Mouse (Mus musculus) layer of hippocampus, postnatal 14 days (tissue): ENCODE measurements around the gene Ints11. TPM values are rescaled to one million over a fixed set of nuclear protein-coding genes. Genes with fewer than 3 reads are reported as not detected.

Source experiments
- DNase-seq, 2 experiments: peaks; one replicate each; pipeline ENCODE4 v3.0.0; 2021 to 2022; ENCODE audit warnings: low spot score in 2 of 2, mixed read lengths in 1 of 2
- total RNA-seq, 2 experiments: library from RNA; stranded (reverse); gene quantifications; 2 replicates each; pipeline ENCODE4 v1.2.3; 2021

The Ints11 gene
- total RNA-seq, 2 experiments from 2014 or later: 29.4 to 33.0 TPM

- no peak for DNase-seq
Observed at GRCm38 (mm10) chr4:155847591-155848352, 21.6 kb upstream of the Ints11 start.

- no peak for DNase-seq
Observed at GRCm38 (mm10) chr4:155848434-155849095, 20.8 kb upstream of the Ints11 start.

DNA sequence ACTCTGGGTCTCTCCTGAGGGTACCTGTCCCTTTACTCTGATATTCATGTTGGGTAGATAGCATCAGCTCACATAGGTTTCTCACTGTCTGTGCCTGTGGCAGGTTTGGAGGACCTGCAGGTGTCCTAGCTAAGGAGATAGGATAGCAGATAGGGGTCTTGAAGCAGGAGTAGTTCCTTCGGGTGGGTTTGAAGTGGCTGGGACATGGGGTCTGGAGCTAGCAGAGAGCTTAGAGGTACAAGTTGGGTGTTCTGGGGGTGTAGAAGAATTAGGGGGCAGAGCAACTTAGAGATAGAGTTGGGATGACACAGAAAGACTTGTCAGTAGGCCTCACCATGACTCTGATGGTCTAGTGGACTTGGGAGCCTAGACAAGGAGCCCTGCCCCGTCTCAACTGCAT is 20.0 kb upstream of the Ints11 start:
- no peak for DNase-seq

DNA sequence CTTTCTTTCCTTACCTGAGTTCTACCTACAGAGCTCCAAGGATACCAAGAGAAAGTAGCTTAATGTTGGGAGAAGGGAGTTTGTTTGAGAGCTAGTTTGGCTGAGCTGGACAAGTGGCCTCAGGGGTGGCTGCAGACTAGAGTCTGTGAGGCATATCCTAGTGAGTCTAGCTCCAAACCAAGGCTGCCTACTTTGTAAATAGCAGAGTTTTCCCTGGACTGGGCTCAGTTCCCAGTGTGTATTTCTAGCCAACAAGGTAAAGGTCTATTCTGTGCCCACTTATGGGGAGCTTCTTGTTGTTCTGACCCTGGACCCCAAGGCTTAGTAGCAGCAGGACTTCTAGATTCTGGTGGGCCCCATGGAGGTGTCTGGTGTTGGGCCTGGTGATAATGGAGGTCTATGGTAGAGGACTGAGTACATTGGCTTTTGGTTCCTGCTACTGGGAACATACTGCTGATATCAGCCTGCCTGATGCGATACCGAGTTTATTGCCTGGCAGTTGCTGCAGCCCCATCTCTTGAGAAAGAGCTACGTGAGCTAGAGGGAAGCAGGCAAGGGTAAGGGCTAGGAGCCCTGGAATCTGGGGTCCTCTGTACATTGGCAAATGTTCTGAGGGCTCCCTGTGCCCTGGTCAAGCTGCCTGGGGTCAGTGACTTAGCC is 19.4 kb upstream of the Ints11 start:
- no peak for DNase-seq

GRCm38 (mm10) chr4:155851368-155851767 is 18.0 kb upstream of the Ints11 start:
- DNase-seq: no peak

DNA sequence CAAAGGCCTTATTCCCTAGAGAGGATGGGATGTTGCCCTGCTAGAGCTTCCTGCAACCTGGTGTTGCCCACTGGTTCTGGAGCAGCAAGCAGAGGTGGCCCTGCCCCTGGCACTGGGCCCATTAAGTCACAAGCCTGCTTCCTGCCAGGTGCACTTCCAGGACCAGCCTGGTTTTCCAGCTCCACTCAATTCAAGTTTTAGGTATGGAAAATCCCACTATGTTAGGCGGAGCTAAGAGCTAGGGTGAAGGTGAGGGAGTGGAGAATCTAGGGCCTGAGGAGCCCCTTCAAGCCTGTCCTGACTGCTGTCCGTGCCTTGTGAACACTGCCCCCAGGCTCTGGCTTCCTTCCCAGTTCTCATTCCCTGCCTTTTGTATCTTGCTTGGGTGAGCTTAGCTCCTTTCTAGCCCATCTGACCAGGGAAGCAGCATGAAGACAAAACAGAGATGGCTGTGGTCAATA is 17.4 kb upstream of the Ints11 start:
- no peak for DNase-seq

- DNase-seq: no peak
Observed at GRCm38 (mm10) chr4:155853421-155853820, 15.9 kb upstream of the Ints11 start.

GRCm38 (mm10) chr4:155854991-155855390 is 14.4 kb upstream of the Ints11 start:
- no peak for DNase-seq

- no peak for DNase-seq
Observed at GRCm38 (mm10) chr4:155856071-155856470, 13.3 kb upstream of the Ints11 start.

DNA sequence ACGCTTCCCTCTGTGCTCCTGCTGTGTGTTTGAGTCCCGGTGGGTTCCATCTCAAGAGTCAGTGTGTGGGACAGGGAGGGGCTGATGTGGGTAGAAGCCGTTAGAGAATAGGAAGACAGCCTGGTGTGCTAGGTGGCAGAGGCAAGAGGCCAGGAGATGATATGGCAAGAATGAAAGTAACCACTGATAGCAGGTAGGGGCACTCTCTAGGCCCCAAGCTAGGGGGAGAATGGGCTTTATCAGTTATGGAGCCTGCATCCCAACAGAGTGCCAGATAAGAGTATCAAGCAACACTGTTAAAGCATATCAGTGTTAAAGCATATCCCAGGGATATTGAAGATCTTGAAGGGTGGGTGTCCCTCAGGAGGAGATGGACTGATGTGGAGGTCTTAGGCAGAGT is 12.5 kb upstream of the Ints11 start:
- no peak for DNase-seq

- no peak for DNase-seq
Observed at GRCm38 (mm10) chr4:155859318-155859717, 10.0 kb upstream of the Ints11 start.

DNA sequence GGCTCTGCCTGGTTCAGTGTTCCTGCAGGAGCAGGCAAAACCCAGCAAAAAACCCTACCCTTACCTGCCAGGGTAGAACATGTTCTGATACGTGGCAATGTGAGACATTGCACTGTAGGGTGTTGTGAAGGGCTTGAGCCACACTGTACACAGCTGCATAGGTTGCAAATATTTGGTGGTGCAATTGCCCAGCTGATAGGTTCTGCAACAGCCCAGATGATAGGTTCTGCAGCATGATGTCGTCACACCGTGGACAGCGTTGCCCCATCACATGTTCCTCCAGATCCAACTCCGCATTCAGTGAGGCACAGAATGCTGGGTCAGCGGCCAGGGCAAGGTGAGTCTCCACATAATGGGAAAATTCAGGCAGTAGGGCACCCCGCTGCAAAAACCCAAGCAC is 7.6 kb upstream of the Ints11 start:
- DNase-seq: no peak

- DNase-seq: no peak
Observed at GRCm38 (mm10) chr4:155863001-155863400, 6.3 kb upstream of the Ints11 start, which contains the start of gene Tas1r3. TSS of gene Tas1r3 (minus strand) at chr4:155863362.

DNA sequence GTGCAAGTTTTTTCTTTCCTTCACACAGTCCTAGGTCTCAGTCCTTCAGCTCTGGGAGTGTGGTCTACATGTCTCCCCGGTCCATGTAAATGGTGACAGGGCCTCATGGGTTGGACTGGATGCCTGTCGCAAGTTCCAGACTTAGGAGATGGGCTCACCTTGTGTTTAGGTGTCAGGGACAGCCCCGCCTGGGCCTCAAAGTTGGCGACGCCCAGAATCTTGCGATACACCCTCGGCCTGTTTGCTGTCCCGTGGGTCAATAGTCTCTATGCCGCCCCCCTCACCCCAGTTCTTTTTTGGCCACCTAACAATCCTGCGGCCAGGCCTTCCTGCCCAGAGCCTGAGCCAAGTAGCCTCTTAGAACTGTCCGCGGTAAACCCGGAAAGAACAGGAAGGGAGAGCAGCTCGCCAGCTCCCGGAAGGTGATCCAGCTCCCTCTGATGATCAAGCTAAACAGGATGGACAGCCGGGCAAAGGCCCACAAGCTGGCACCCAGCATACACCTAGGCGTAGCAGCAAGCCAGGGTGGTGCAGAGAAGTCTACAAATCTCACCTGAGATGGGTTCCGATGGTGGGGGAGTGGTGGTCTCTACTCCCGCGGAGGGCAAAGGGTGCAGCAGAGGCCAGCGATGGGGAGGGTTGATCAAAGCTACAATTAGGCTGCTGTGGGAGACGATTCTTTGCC is 590 bp upstream of the Ints11 start:
- no peak for DNase-seq

DNA sequence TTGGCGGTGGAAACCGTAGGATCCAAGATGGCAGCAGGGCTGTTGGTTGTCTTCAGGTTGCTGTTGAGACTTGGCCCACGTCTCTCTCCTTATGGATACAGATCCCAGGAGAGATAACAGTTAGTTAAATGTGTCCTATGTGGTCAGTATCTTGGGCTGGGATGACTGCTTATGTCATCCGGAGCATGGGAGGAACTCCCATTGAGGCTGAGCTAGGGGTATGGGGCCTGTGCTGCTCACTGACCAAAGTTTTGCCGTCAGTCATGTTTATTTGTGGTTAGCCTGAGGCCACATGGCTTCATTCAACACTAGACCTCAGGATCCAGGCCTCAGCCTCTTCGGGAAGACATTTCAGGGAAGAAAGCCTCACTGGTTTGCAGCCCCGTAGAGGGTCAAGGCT is 2.1 kb downstream of the Ints11 start:
- DNase-seq: no peak

- DNase-seq: no peak
Observed at GRCm38 (mm10) chr4:155883587-155883986, 14.2 kb downstream of the Ints11 start.

DNA sequence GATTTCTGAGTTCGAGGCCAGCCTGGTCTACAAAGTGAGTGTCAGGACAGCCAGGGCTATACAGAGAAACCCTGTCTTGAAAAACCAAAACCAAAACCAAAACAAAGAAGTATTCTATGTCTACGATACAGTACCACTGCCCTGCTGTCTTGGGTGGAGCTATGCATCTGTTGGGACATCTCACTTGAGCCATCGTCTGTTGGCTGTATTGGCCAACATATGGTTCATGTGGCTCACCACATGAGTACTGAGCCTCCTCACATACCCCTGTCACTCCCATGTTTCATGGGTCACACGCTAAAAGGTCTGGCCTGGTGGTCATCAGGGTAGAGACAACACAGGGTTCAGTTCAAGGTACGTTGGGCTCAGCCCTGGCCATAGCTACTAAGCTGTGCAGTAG is 17.0 kb downstream of the Ints11 start:
- DNase-seq: no peak

DNA sequence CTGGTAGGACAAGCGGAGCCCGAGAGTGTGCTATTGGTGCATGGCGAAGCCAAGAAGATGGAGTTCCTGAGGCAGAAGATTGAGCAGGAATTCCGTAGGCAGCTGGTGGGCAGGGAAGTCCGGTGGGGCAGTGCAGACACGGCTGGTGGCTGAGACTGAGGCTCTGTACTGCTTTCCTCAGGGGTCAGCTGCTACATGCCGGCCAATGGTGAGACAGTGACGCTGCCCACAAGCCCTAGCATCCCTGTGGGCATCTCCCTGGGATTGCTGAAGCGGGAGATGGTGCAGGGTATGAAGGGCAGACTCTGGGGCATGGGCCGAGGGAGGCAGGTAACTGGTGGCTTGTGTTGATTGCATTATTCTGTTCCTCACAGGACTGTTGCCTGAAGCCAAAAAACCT is 18.3 kb downstream of the Ints11 start:
- no peak for DNase-seq

DNA sequence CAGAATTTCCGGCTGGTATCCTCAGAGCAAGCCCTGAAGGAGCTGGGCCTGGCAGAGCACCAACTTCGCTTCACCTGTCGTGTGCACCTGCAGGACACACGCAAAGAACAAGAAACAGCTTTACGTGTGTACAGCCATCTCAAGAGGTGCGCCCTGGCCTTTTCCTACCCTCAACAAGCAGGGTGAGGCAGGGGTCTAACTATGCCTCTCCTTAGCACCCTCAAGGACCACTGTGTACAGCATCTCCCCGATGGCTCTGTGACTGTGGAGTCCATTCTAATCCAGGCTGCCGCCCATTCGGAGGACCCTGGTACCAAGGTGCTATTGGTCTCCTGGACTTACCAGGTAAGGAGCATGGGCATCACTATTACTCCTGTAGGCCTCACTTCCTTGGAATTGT is 18.8 kb downstream of the Ints11 start:
- DNase-seq: no peak

GRCm38 (mm10) chr4:155889316-155889715 is 20.0 kb downstream of the Ints11 start:
- no peak for DNase-seq

DNA sequence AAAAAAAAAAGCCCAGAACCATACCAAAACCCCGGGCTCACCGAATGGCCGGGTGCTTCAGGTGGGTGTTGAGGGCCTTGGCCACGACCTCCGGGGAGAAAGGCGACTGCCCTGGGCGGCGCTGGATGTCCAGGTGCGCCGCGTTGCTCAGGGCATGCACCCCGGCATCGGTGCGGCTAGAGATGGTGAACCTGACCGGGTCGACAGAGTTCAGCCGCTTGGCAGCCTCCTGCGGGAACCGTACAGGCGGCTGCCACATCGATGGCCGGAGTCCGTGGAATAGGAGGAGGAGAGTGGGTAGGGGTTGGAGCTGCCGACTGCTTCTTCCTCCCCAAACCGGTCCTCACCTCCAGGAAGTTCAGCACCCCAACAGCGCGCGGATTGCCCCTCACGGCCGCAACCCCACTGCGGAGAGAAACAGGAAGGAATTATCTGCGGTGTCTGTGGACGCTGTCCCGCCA is 21.7 kb downstream of the Ints11 start:
- no peak for DNase-seq
